Mouse (Mus musculus) forebrain, embryonic 16.5 days (tissue): Measurements from ENCODE around the gene Zfp62. TPM values are rescaled to one million over a fixed set of nuclear protein-coding genes. Genes with fewer than 3 reads are reported as not detected.
"Not testable (repeated sequence)": the region's sequence is repeated elsewhere in the genome, so short reads cannot be mapped to it uniquely, and the experiment has no call there.

ENCODE experiments used
- ATAC-seq: fragments of 200-750 bp; cut with Nextera tagmentation; 2 replicates; pipeline ENCODE4 v1.8.0; 2017; ENCODE audit warnings: mild to moderate bottlenecking, moderate library complexity
- H3K27ac ChIP-seq: fragments of 300-500 bp; sonication (generic); 2 replicates; pipeline ENCODE4 v1.5.1; 2014; ENCODE audit warnings: low read length, control low read depth
- H3K27me3 ChIP-seq: fragments of 300-500 bp; sonication (generic); replicated peaks from 2 replicates; pipeline ENCODE4 v1.6.1; 2014; ENCODE audit warnings: low read length; ENCODE audit not compliant: control insufficient read depth, insufficient read depth
- H3K36me3 ChIP-seq: fragments of 300-500 bp; sonication (generic); 2 replicates; pipeline ENCODE4 v1.6.1; 2014; ENCODE audit not compliant: control insufficient read depth, insufficient read depth
- H3K4me1 ChIP-seq: fragments of 300-500 bp; sonication (generic); replicated peaks from 2 replicates; pipeline ENCODE4 v1.6.1; 2014; ENCODE audit warnings: low read length; ENCODE audit not compliant: control insufficient read depth, insufficient read depth
- H3K4me2 ChIP-seq: fragments of 300-500 bp; sonication (generic); 2 replicates; pipeline ENCODE4 v1.6.1; 2014; ENCODE audit warnings: mild to moderate bottlenecking, low read length, control low read depth
- H3K4me3 ChIP-seq: fragments of 300-500 bp; sonication (generic); replicated peaks from 2 replicates; pipeline ENCODE4 v1.5.1; 2014; ENCODE audit warnings: mild to moderate bottlenecking, low read length, control low read depth
- H3K9ac ChIP-seq: fragments of 300-500 bp; sonication (generic); replicated peaks from 2 replicates; pipeline ENCODE4 v1.6.1; 2014; ENCODE audit warnings: low read depth, low read length, control low read depth
- H3K9me3 ChIP-seq: fragments of 300-500 bp; sonication (generic); 2 replicates; pipeline ENCODE4 v1.6.1; 2016; ENCODE audit warnings: low read length; ENCODE audit not compliant: control insufficient read depth
- WGBS: fragments of 180-500 bp; shearing (Covaris S2); extraction: QIAGEN DNeasy Blood & Tissue Kit; methylation state at CpG from one replicate; pipeline ENCODE4 v1.1.7; 2014; 5-methylcytosine and 5-hydroxymethylcytosine counted together
- polyA plus RNA-seq: library from polyadenylated mRNA; unstranded; fragments of >200 nt; fragmentation: Nextera tagmentation; extraction: Ambion mirVana; gene quantifications from 2 replicates; pipeline ENCODE4 v1.2.1, GENCODE M21; 2015

Gene Zfp62
- polyA plus RNA-seq, 1 experiment from 2014 or later = 59.1 TPM

- WGBS = 77% methylated on average over 6 of the region's 6 CpGs
- ATAC-seq = no peak
- no peaks in the 10 kb centered on the region for H3K4me1 ChIP-seq
These were observed 16.6 kb upstream of the Zfp62 start for GRCm38 (mm10) chr11:49186452-49186851.

GRCm38 (mm10) chr11:49186955-49187488, 16.1 kb upstream of the Zfp62 start, which contains the start of gene Btnl9:
Gene Btnl9 (minus strand): TSS chr11:49187159.
- H3K36me3 ChIP-seq = no peaks in the 10 kb centered on the region
- H3K4me1 ChIP-seq = no peaks in the 10 kb centered on the region
- H3K27ac ChIP-seq = no peak within 1 kb of the TSS
- WGBS = 81% methylated on average over 8 of the region's 8 CpGs
- no peak within 1 kb of the TSS for H3K4me3 ChIP-seq
- H3K9me3 ChIP-seq = no peaks in the 10 kb centered on the region
- H3K27me3 ChIP-seq = 0 out of 2 replicates have a peak, but pooled peaks cover 2% of the 10 kb centered on the region
- no peak within 1 kb of the TSS for H3K9ac ChIP-seq
- no peak for ATAC-seq
- no peak within 1 kb of the TSS for H3K4me2 ChIP-seq

More at GRCm38 (mm10) chr11:49186452-49186851, 16.6 kb upstream of the Zfp62 start:
- no peak overlapping the region for H3K27ac ChIP-seq
- H3K36me3 ChIP-seq = no peaks in the 10 kb centered on the region
- no peak overlapping the region for H3K4me2 ChIP-seq
- no peak overlapping the region for H3K9ac ChIP-seq
- 0 out of 2 replicates have a peak, but pooled peaks cover 2% of the 10 kb centered on the region for H3K27me3 ChIP-seq
- no peaks in the 10 kb centered on the region for H3K9me3 ChIP-seq
- H3K4me3 ChIP-seq = no peak overlapping the region

GRCm38 (mm10) chr11:49187701-49188100, 15.4 kb upstream of the Zfp62 start:
- no peak overlapping the region for H3K9ac ChIP-seq
- H3K27me3 ChIP-seq = 0 out of 2 replicates have a peak, but pooled peaks cover 2% of the 10 kb centered on the region
- H3K4me2 ChIP-seq = no peak overlapping the region
- no peaks in the 10 kb centered on the region for H3K36me3 ChIP-seq
- no peak overlapping the region for H3K27ac ChIP-seq
- H3K4me1 ChIP-seq = no peaks in the 10 kb centered on the region
- WGBS = 81% methylated on average over 10 of the region's 10 CpGs
- ATAC-seq = no peak
- no peaks in the 10 kb centered on the region for H3K9me3 ChIP-seq
- no peak overlapping the region for H3K4me3 ChIP-seq

GRCm38 (mm10) chr11:49189737-49190136, 13.4 kb upstream of the Zfp62 start:
- H3K9me3 ChIP-seq = no peaks in the 10 kb centered on the region
- no peak overlapping the region for H3K9ac ChIP-seq
- no peaks in the 10 kb centered on the region for H3K36me3 ChIP-seq
- ATAC-seq = no peak
- no peaks in the 10 kb centered on the region for H3K4me1 ChIP-seq
- no peak overlapping the region for H3K4me2 ChIP-seq
- WGBS = 6% methylated on average over 7 of the region's 7 CpGs
- no peak overlapping the region for H3K4me3 ChIP-seq
- 0 out of 2 replicates have a peak, but pooled peaks cover 2% of the 10 kb centered on the region for H3K27me3 ChIP-seq
- no peak overlapping the region for H3K27ac ChIP-seq

- Histone ChIP-seq H3K27ac (no peak overlapping the region), H3K27me3 (0 out of 2 replicates have a peak, but pooled peaks cover 2% of the 10 kb centered on the region), H3K4me3 (no peak overlapping the region), H3K9ac (no peak overlapping the region), H3K9me3 (no peaks in the 10 kb centered on the region), H3K4me2 (no peak overlapping the region), H3K4me1 (no peaks in the 10 kb centered on the region), H3K36me3 (no peaks in the 10 kb centered on the region)
- no peak for ATAC-seq
- WGBS = 57% methylated on average over 2 of the region's 2 CpGs
These were observed 12.0 kb upstream of the Zfp62 start for GRCm38 (mm10) chr11:49191083-49191482.

- not testable (repeated sequence) for H3K36me3 ChIP-seq, H3K27me3 ChIP-seq, H3K4me1 ChIP-seq, H3K27ac ChIP-seq, H3K4me3 ChIP-seq, H3K9me3 ChIP-seq, ATAC-seq, H3K4me2 ChIP-seq, H3K9ac ChIP-seq
- 90% methylated on average over 9 of the region's 9 CpGs for WGBS
These were observed 8.3 kb upstream of the Zfp62 start for GRCm38 (mm10) chr11:49194771-49195170.

GRCm38 (mm10) chr11:49195819-49196322, 7.2 kb upstream of the Zfp62 start:
- no peak for ATAC-seq
- Histone ChIP-seq H3K4me2 (no peak overlapping the region), H3K9ac (no peak overlapping the region), H3K9me3 (no peaks in the 10 kb centered on the region), H3K4me1 (no peaks in the 10 kb centered on the region), H3K27me3 (no peaks in the 10 kb centered on the region), H3K36me3 (no peaks in the 10 kb centered on the region), H3K4me3 (no peak overlapping the region), H3K27ac (no peak overlapping the region)
- WGBS = 88% methylated on average over 7 of the region's 7 CpGs

- ATAC-seq = no peak
- Histone ChIP-seq H3K27ac (no peak overlapping the region), H3K4me2 (no peak overlapping the region), H3K9ac (no peak overlapping the region), H3K27me3 (no peaks in the 10 kb centered on the region), H3K36me3 (no peaks in the 10 kb centered on the region), H3K9me3 (no peaks in the 10 kb centered on the region), H3K4me3 (no peak overlapping the region), H3K4me1 (peaks cover 19% of the 10 kb centered on the region)
These were observed 2.4 kb upstream of the Zfp62 start for GRCm38 (mm10) chr11:49200666-49201065.

GRCm38 (mm10) chr11:49201142-49201541, 1.9 kb upstream of the Zfp62 start:
- H3K9me3 ChIP-seq = no peaks in the 10 kb centered on the region
- no peak for ATAC-seq
- H3K36me3 ChIP-seq = no peaks in the 10 kb centered on the region
- no peak overlapping the region for H3K4me3 ChIP-seq
- no peak overlapping the region for H3K27ac ChIP-seq
- H3K9ac ChIP-seq = no peak overlapping the region
- H3K4me2 ChIP-seq = no peak overlapping the region
- peaks cover 20% of the 10 kb centered on the region for H3K4me1 ChIP-seq
- H3K27me3 ChIP-seq = no peaks in the 10 kb centered on the region

- H3K36me3 ChIP-seq = no peaks in the 10 kb centered on the region
- 63% methylated on average over 2 of the region's 2 CpGs for WGBS
- no peaks in the 10 kb centered on the region for H3K27me3 ChIP-seq
- peak overlapping the region; percentile 91 for H3K9ac ChIP-seq
- H3K27ac ChIP-seq = no peak overlapping the region
- H3K4me2 ChIP-seq = peak overlapping the region; percentile 93
- no peaks in the 10 kb centered on the region for H3K9me3 ChIP-seq
- no peak for ATAC-seq
- peak overlapping the region; percentile 74; the same call in 1 of the 2 replicates for H3K4me3 ChIP-seq
- H3K4me1 ChIP-seq = peaks cover 20% of the 10 kb centered on the region
These were observed 1.0 kb upstream of the Zfp62 start for GRCm38 (mm10) chr11:49202071-49202470.
